Mouse (Mus musculus): ENCODE data around the gene Utp4.

DNA sequence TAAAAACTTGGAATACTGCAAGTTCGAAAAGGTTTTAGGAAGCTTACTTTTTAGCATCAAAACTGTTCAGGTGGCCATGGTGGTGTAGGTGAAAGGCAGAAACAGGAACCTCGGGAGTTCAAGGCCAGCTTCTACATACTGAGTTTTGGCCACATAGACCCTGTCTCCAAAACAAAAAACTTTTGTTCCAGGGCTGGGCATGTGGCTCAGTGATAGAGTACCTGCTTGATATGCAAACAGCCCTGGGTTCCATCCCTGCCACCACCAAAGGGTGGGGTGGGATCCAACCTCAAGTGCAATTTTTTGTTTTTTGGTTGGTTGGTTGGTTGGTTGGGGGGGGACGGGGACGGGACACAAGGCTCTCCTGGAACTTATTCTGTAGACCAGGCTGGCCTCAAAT lies 32.0 kb downstream of the Utp4 start:
- no peak for TF ChIP-seq E2F4 (IDR thresholded peaks at IDR 0.05; ENCODE audit: insufficient replicate concordance, low read depth, low read length)
- TF ChIP-seq EP300 (IDR thresholded peaks at IDR 0.05; ENCODE audit: low read length) = no peak
- TF ChIP-seq CTCF (conservative IDR thresholded peaks at IDR 0.05 in 1 of 2, IDR thresholded peaks at IDR 0.05 in 1 of 2; ENCODE audit: low read depth in 2 of 2, low read length in 2 of 2) = no peak
- TF ChIP-seq POLR2AphosphoS2 (IDR thresholded peaks at IDR 0.05; ENCODE audit: low read depth, low read length) = no peak
- TF ChIP-seq POLR2A (IDR thresholded peaks at IDR 0.05; ENCODE audit: low read depth, low read length) = no peak
- no peak for TF ChIP-seq MAX (IDR thresholded peaks at IDR 0.05; ENCODE audit: low read length)
- TF ChIP-seq MAFK (IDR thresholded peaks at IDR 0.05; ENCODE audit: insufficient replicate concordance, low read length) = no peak
- TF ChIP-seq MEF2A (IDR thresholded peaks at IDR 0.05; ENCODE audit: borderline replicate concordance, low read depth, low read length) = no peak
- no peak for TF ChIP-seq TCF12 (IDR thresholded peaks at IDR 0.05; ENCODE audit: low read depth, low read length)
- no peak for TF ChIP-seq USF2 (conservative IDR thresholded peaks at IDR 0.05; ENCODE audit: low read depth, low read length)
- no peak for TF ChIP-seq HCFC1 (IDR thresholded peaks at IDR 0.05; ENCODE audit: low read depth, low read length)
- TF ChIP-seq ZNF384 (IDR thresholded peaks at IDR 0.05; ENCODE audit: low read depth, low read length) = no peak
- TF ChIP-seq RCOR1 (conservative IDR thresholded peaks at IDR 0.05; ENCODE audit: low read depth, low read length) = no peak

Data from CH12.LX (cell line).